Mouse (Mus musculus): ENCODE results near the gene 0610010F05Rik.

0610010F05Rik gene

DNA sequence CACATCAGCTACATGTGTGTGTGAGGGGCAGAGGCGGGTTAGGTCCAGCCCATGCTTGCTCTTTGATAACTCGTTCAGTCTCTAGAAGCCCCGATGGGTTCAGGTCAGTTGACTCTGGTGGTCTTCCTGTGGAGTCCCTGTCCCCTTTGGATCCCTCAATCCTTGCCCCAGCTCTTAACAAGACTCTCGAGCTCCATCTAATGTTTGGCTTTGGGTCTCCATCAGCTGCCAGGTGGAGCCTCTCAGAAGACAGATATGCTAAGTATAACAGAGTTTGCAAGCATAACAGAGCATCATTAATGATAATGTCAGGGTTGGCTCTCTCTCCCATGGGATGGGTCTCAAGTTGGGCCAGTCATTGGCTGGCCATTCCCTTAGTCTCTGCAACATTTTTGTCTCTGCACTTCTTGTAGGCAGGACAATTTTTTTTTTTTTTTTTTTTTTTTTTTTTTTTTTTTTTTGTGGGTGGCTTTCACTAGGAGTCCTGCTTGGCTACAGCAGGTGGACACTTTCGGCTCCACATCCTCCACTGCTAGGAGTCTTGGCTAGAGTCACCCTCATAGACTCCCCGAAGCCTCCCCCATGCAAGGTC, 76.3 kb downstream of the 0610010F05Rik start:
- no peak for DNase-seq

DNA sequence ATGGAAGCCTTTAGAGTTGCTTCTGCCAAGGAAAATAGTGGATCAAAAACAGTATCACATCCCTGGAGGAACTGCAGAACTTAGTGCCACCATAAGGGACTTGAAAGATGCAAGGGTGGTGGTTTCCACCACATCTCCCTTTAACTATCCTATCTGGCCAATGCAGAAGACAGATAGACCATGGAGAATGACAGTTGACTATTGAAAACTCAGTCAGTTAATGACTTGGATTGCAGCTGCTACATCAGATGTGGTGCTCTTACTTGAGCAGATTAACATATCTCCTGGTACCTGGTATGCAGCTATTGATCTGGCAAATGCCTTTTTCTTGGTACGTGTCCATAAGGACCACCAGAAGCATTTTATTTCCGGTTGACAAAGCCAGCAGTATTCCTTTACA, 96.0 kb downstream of the 0610010F05Rik start:
- DNase-seq: no peak

DNA sequence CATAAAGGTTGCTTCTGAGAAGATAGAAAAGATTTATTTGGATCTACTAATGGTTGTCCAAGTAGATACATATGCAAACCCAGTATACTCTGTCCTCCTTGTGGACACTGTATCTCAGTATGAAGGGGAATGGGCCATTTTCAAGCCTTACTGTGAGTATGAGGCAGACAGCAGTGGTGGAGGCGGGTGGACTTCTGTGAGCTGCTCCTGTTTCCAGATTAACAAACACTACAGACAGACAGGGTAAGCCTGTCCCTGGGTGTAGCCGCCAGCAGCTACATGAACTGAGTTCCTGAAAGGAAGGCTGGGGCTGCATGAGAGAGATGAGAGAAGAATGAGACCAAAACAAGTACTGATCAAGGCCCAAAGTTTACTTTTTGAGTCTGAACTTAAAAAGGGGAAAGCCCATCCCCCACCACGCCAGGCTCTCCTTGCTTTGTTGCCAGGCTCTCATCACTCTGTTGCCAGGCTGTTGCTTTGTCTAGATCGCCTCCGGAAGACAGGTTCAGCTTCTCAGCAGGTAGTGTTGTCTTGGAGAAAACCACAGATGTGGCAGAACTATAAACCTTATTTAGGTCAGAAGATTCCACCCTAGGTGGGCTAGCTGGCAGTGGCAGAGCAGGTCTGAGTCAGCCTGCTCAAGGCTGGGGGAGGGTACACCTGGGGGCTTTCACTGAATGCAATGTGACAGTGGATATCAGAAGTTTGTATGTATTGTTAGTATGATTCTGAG, 112.8 kb downstream of the 0610010F05Rik start, which contains the start of gene 1700093K21Rik:
1700093K21Rik (minus strand) TSS at position 683 of the 733 bp plus-strand sequence.
- DNase-seq: no peak

DNA sequence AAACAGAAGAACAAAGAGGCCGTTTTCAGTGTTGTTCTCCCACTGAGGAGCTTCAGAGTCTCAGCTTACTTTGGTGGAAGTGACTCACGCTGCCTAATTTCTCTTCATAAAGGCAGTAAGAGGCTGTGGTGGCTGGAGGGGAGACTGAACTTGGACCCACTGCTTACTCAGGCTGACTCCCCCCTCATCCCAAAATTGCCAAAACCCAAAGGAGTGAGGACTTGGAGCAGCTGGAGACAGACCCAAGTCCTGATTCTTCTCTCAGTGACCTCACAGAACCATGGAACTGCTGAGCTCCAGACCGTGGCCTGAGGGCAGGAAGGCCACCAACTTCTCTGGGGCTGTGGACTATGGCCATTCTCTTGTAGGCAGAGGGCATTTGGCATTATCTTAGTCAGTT, 114.5 kb downstream of the 0610010F05Rik start:
- no peak for DNase-seq

DNA sequence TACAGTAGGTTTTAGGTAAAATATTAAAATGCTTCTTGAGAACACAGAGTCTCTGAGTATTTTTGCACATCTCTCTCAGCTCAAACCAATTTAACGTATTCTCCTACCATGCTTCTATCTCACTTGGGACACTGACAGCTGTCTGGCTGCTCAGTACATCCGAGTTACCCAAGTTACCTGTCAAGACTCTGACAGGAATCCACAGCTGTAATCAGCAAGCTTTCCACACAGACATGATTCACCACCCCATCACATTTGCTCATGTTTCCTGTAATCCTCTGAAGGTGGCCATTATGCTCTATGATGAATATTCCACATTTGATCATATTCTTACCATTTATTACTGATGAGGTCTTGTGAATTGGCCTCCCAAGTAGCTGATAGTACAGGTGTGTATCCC, 118.1 kb downstream of the 0610010F05Rik start:
- DNase-seq: no peak

All from kidney, postnatal 25 days (tissue).